In the genomic region with DNA sequence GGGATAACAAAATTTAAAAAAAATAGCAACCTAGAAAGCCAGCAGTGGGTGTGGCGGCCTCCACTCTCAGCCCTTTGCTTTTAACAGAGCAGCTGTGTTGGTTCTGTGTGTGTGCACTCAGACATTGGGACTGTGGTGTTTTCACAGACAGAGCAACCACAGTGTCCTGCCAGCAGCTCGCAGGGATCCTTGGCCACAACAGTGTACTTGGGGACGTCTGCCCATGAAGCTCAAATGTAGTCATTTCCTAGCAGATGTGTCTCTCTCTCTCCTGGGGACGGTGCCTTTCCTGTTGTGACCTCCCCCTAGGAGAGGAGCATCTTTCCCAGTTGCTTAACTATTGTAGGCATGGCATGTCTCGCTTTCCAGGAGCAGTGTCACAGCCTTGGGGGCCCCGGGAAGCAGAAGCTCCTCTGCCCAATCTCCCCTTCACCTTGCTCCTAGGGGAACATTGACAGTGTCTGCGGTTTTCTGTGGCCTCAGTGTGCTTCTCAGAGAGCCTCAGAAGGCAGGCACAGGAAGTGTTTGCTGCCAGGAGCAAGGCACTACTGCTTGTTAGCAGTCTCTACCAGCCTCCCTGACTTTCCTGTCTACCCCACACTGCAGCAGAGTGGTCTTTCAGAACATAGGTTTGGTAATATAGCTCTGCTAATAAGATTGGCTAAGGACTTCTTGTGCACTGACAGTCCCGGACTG, we compare ENCODE assay signal across 13 mouse cellular contexts. TPM values are rescaled to one million over a fixed set of nuclear protein-coding genes. Genes with fewer than 3 reads are reported as not detected.
DNase-seq lines count a peak whose midpoint lies in the region.
"Had no signal": no experiment of that assay in that cellular context is flagged by ENCODE, and none has a peak within 500 bp of the region (broad histone marks: within the 10 kb centered on the region; RNA-seq: fewer than 3 reads in every experiment).

No protein-coding gene starts in this region.

- peak; percentile 7 to 15 for DNase-seq in heart, postnatal 10 days
- no peak for DNase-seq in heart, postnatal 4 days
- DNase-seq in naive thymus-derived CD4-positive, alpha-beta T cell, adult 2 months (ENCODE audit: low read depth): peak; percentile 10
- DNase-seq in thymus, postnatal 10 days (ENCODE audit: low spot score in 2 of 2): peak; percentile 7 to 34
- DNase-seq in thymus, postnatal 4 days: peak; percentile 50
- no peak for DNase-seq in lung, postnatal 25 days (ENCODE audit: low spot score)
- DNase-seq in adrenal gland, adult (ENCODE audit: inconsistent age in 2 of 2, low spot score in 1 of 2): no peak
- DNase-seq: adrenal gland, postnatal 14 days; cerebellum, adult 11-12 months; cerebellum, adult 9-11 months; cerebellum, postnatal 36 days; forebrain, postnatal 0 days; gastrocnemius, postnatal 36 days had no signal

- intact Hi-C loops in heart, postnatal 10 days (cut with DNase I): no loop called here

RNA-seq across cellular contexts. Expression of gene Med27, which starts 18.5 kb away (rescaled TPM):
- 10 to 100 TPM; 18.9 to 23.3 TPM for total RNA-seq in heart, postnatal 10 days (2021)
- 10 to 100 TPM; 23.6 to 25.3 TPM for total RNA-seq in heart, postnatal 4 days (2021)

Comparison
In these comparisons a context has a peak if more than half of its experiments do, and no peak if none do; other contexts are left out.
1. DNase-seq: peak in heart, postnatal 10 days (2 of 2), naive thymus-derived CD4-positive, alpha-beta T cell, adult 2 months (single experiment), thymus, postnatal 10 days (2 of 2) and thymus, postnatal 4 days (single experiment); none in heart, postnatal 4 days (single experiment), lung, postnatal 25 days (single experiment) and adrenal gland, adult (0 of 2).